Mouse (Mus musculus): Measurements from ENCODE around the gene Rab3a. TPM values are rescaled to one million over a fixed set of nuclear protein-coding genes. Genes with fewer than 3 reads are reported as not detected.

Rab3a gene
- polyA plus RNA-seq, 1 experiment from 2014 or later: 14.8 TPM

DNA sequence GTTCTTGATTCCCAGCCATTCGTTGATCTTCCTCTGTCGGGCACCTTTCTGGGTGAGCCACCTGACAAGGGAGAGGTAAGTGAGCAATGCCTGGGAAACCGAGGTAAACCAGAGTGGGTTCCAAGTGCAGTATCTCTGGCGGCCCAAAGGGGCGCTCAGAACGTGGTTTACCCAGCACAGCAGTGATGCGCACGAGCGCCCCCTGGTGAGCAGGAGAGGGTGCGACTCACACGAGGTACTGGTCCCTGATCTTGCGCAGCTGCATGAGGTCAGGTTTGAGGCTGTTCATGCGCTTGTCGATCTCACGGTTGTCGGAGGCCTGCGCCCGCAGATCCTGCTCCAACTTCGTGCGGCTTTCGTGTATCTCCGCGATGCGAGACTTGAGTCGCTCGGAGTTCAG, 14.9 kb downstream of the Rab3a start:
- Histone ChIP-seq H3K9ac (ENCODE audit: low read length) (no peak overlapping the region), H3K4me2 (ENCODE audit: low read depth, low read length) (no peak overlapping the region), H3K27me3 (ENCODE audit: control insufficient read depth, insufficient read depth, low read depth, low read length) (no peaks in the 10 kb centered on the region), H3K9me3 (ENCODE audit: control insufficient read depth, low read length) (no peaks in the 10 kb centered on the region), H3K36me3 (ENCODE audit: control insufficient read depth, insufficient read depth, low read length) (peaks cover 19% of the 10 kb centered on the region), H3K4me1 (replicated peaks; ENCODE audit: control insufficient read depth, insufficient read depth, low read length) (peaks cover 34% of the 10 kb centered on the region), H3K27ac (ENCODE audit: low read length) (no peak overlapping the region), H3K4me3 (ENCODE audit: low read length) (no peak overlapping the region)
- WGBS: 5% methylated on average over 26 of the region's 26 CpGs
- ATAC-seq (ENCODE audit: low read depth): peak; percentile 41

DNA sequence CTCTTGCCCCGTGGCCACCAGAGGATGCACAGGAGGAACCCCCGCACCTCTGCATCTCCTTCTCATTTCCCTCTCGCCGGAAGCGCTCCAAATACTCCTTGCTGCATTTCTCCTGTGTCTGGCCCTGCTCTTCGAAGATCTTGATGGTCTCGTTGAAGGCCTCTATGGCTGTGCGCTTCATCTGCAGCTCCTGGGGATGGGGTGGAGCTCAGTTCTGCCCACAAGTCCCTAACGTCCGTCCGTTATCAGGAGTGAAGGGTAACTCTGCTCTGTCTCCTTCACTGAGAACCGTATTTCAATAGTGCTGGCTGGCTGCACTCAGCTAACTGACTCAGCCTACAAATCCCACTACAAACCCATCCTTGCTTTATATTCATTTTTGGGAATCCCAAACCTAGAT, 15.4 kb downstream of the Rab3a start:
- 67% methylated on average over 12 of the region's 12 CpGs for WGBS
- no peaks in the 10 kb centered on the region for H3K9me3 ChIP-seq (ENCODE audit: control insufficient read depth, low read length)
- H3K4me1 ChIP-seq (replicated peaks; ENCODE audit: control insufficient read depth, insufficient read depth, low read length): peaks cover 39% of the 10 kb centered on the region
- no peak for ATAC-seq (ENCODE audit: low read depth)
- peaks cover 23% of the 10 kb centered on the region for H3K36me3 ChIP-seq (ENCODE audit: control insufficient read depth, insufficient read depth, low read length)
- H3K27me3 ChIP-seq (ENCODE audit: control insufficient read depth, insufficient read depth, low read depth, low read length): no peaks in the 10 kb centered on the region
- no peak overlapping the region for H3K27ac ChIP-seq (ENCODE audit: low read length)
- H3K9ac ChIP-seq (ENCODE audit: low read length): no peak overlapping the region
- no peak overlapping the region for H3K4me3 ChIP-seq (ENCODE audit: low read length)
- no peak overlapping the region for H3K4me2 ChIP-seq (ENCODE audit: low read depth, low read length)

DNA sequence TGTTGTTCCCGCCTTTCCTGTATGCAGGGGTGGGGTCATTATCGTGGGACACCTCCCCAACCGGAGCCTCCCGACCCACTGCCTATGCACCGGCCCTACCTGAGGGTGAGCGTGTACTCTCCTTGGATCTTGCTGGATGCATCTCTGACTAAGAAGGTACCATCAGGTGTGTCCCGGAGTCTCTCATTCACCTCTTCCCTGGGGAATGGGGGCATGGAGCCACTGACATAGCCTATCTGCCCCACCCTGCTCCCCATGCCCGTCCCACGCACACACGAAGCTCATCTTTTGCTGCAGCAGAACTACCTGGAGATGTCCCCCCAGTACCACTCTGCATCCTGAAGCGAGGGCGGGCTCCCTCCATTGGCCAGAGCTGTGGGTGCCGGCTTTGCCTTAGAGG, 16.3 kb downstream of the Rab3a start:
- Histone ChIP-seq H3K36me3 (ENCODE audit: control insufficient read depth, insufficient read depth, low read length) (peaks cover 23% of the 10 kb centered on the region), H3K9ac (ENCODE audit: low read length) (no peak overlapping the region), H3K4me1 (replicated peaks; ENCODE audit: control insufficient read depth, insufficient read depth, low read length) (peaks cover 46% of the 10 kb centered on the region), H3K27ac (ENCODE audit: low read length) (no peak overlapping the region), H3K4me2 (ENCODE audit: low read depth, low read length) (no peak overlapping the region), H3K27me3 (ENCODE audit: control insufficient read depth, insufficient read depth, low read depth, low read length) (no peaks in the 10 kb centered on the region), H3K9me3 (ENCODE audit: control insufficient read depth, low read length) (no peaks in the 10 kb centered on the region), H3K4me3 (ENCODE audit: low read length) (no peak overlapping the region)
- no peak for ATAC-seq (ENCODE audit: low read depth)
- 93% methylated on average over 13 of the region's 13 CpGs for WGBS

DNA sequence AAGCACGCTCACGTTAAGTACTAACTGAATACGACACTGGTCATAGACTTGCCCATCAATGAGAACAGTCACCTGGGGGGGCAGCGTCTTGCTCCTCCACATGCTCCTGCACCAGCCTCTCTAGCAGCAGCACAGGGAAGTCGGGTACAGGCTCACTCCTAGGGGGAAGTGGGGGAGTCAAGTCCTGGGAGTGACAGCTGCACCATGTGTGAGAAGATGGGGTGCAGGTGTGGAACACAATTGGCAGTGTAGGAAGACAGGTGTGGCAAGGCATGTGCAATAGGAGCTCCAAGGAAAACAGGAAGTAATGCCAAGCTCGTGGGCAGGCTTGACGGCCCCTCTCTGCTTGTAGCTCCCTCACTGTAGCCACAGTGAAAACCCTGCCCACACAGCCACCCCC, 16.7 kb downstream of the Rab3a start:
- Histone ChIP-seq H3K4me2 (ENCODE audit: low read depth, low read length) (no peak overlapping the region), H3K4me3 (ENCODE audit: low read length) (no peak overlapping the region), H3K27ac (ENCODE audit: low read length) (no peak overlapping the region), H3K9me3 (ENCODE audit: control insufficient read depth, low read length) (no peaks in the 10 kb centered on the region), H3K27me3 (ENCODE audit: control insufficient read depth, insufficient read depth, low read depth, low read length) (no peaks in the 10 kb centered on the region), H3K9ac (ENCODE audit: low read length) (no peak overlapping the region), H3K4me1 (replicated peaks; ENCODE audit: control insufficient read depth, insufficient read depth, low read length) (peaks cover 44% of the 10 kb centered on the region), H3K36me3 (ENCODE audit: control insufficient read depth, insufficient read depth, low read length) (peaks cover 23% of the 10 kb centered on the region)
- ATAC-seq (ENCODE audit: low read depth): no peak
- 79% methylated on average over 7 of the region's 7 CpGs for WGBS

DNA sequence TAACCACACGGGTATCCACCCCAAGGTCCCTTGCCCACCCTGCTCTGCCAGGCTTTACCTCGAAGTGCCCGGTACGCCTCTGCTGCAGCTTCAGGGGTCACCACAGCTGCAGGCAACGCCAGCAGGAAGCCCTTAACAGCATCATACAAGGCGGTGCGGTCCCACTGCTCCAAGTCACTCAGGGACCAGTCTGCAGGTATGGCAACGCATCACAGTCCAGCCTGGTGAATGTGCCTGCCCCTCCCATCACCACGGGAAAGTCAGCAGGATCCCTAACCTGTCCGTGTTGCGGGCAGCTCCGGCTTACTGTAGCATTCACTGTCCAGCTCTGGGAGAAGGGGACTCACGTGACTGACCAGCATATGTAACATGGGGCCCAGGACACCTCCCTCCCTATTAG, 17.6 kb downstream of the Rab3a start:
- H3K4me3 ChIP-seq (ENCODE audit: low read length): no peak overlapping the region
- H3K27ac ChIP-seq (ENCODE audit: low read length): no peak overlapping the region
- no peaks in the 10 kb centered on the region for H3K27me3 ChIP-seq (ENCODE audit: control insufficient read depth, insufficient read depth, low read depth, low read length)
- no peak overlapping the region; the same call in 1 of the 2 replicates for H3K9ac ChIP-seq (ENCODE audit: low read length)
- no peaks in the 10 kb centered on the region for H3K9me3 ChIP-seq (ENCODE audit: control insufficient read depth, low read length)
- peaks cover 37% of the 10 kb centered on the region for H3K4me1 ChIP-seq (replicated peaks; ENCODE audit: control insufficient read depth, insufficient read depth, low read length)
- 91% methylated on average over 13 of the region's 13 CpGs for WGBS
- peaks cover 23% of the 10 kb centered on the region for H3K36me3 ChIP-seq (ENCODE audit: control insufficient read depth, insufficient read depth, low read length)
- H3K4me2 ChIP-seq (ENCODE audit: low read depth, low read length): no peak overlapping the region
- ATAC-seq (ENCODE audit: low read depth): no peak

DNA sequence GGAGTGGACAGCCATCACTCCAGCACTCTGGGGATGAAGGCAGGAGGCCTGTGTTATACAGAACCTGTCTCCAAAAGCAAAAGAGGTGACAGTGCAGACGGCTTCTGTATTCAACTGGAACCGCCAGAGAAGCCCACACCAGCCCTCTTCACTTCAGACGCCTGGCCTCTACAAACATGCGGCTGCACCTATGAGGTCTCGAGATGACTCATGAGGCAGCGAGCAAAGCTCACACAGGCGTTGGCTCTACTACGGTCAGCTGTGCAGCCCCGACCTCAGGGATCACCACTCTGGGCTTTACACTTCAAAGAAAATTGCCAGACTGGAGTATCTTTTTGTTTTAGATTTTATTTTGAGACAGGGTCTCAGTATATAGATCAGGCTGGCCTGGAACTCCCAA, 18.4 kb downstream of the Rab3a start:
- peak overlapping the region; percentile 74 for H3K27ac ChIP-seq (ENCODE audit: low read length)
- peak overlapping the region; percentile 9; the same call in 1 of the 2 replicates for H3K9ac ChIP-seq (ENCODE audit: low read length)
- H3K9me3 ChIP-seq (ENCODE audit: control insufficient read depth, low read length): no peaks in the 10 kb centered on the region
- WGBS: 76% methylated on average over 9 of the region's 9 CpGs
- peaks cover 23% of the 10 kb centered on the region for H3K36me3 ChIP-seq (ENCODE audit: control insufficient read depth, insufficient read depth, low read length)
- H3K4me2 ChIP-seq (ENCODE audit: low read depth, low read length): no peak overlapping the region
- ATAC-seq (ENCODE audit: low read depth): no peak
- H3K4me3 ChIP-seq (ENCODE audit: low read length): no peak overlapping the region
- H3K27me3 ChIP-seq (ENCODE audit: control insufficient read depth, insufficient read depth, low read depth, low read length): no peaks in the 10 kb centered on the region
- peaks cover 41% of the 10 kb centered on the region for H3K4me1 ChIP-seq (replicated peaks; ENCODE audit: control insufficient read depth, insufficient read depth, low read length)

DNA sequence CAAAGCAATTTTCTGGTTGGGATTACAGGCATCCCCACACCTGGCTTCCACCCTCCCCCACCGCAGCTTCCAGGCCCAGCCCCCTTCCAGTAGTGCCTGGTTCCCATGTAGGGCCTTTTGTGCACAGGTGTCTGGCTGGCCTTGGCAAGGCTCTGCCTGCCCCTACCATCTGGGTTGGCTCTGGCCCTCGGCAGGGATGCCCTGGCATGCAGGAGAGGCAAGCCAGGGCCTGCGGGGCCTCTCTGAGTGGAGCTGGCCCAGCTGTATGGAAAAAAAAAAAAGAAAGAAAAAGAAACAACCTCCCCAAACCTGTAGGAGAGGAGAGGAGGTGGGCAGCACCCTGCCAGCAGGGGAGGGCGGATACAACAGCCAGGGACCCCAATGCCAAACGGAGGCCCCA, 18.9 kb downstream of the Rab3a start:
- Histone ChIP-seq H3K9ac (ENCODE audit: low read length) (0 out of 2 replicates have a peak overlapping the region, but pooled peaks have one; percentile 1), H3K27me3 (ENCODE audit: control insufficient read depth, insufficient read depth, low read depth, low read length) (no peaks in the 10 kb centered on the region), H3K36me3 (ENCODE audit: control insufficient read depth, insufficient read depth, low read length) (peaks cover 22% of the 10 kb centered on the region), H3K4me1 (replicated peaks; ENCODE audit: control insufficient read depth, insufficient read depth, low read length) (peaks cover 45% of the 10 kb centered on the region), H3K27ac (ENCODE audit: low read length) (peak overlapping the region; percentile 74), H3K4me3 (ENCODE audit: low read length) (no peak overlapping the region), H3K9me3 (ENCODE audit: control insufficient read depth, low read length) (no peaks in the 10 kb centered on the region), H3K4me2 (ENCODE audit: low read depth, low read length) (peak overlapping the region; percentile 5; the same call in 1 of the 2 replicates)
- ATAC-seq (ENCODE audit: low read depth): no peak
- 62% methylated on average over 5 of the region's 5 CpGs for WGBS

DNA sequence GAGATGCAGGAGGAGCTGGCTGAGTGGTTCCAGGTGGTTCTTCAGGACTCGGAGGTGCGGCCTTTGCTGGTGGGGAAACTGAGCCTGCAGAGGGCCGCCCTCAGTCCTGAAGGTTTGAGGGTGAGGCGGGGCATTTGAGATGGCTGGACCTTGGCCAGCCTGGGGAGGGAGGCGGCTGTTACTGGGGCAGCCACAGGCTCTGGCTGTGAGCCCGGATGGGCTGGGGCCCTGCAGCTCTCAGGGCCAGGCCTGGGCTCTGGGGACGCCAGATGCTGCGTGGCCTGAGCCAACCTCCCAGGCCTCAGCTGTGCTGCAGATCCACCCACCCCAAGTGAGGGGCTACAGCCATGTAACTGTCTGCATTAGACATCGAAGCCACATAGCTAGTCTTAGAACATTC, 19.4 kb downstream of the Rab3a start:
- Histone ChIP-seq H3K27me3 (ENCODE audit: control insufficient read depth, insufficient read depth, low read depth, low read length) (no peaks in the 10 kb centered on the region), H3K27ac (ENCODE audit: low read length) (peak overlapping the region; percentile 74), H3K36me3 (ENCODE audit: control insufficient read depth, insufficient read depth, low read length) (peaks cover 21% of the 10 kb centered on the region), H3K9ac (ENCODE audit: low read length) (peak overlapping the region; percentile 47), H3K4me3 (ENCODE audit: low read length) (no peak overlapping the region), H3K9me3 (ENCODE audit: control insufficient read depth, low read length) (no peaks in the 10 kb centered on the region), H3K4me2 (ENCODE audit: low read depth, low read length) (0 out of 2 replicates have a peak overlapping the region, but pooled peaks have one; percentile 5), H3K4me1 (replicated peaks; ENCODE audit: control insufficient read depth, insufficient read depth, low read length) (peaks cover 45% of the 10 kb centered on the region)
- 21% methylated on average over 9 of the region's 9 CpGs for WGBS
- peak; percentile 53 for ATAC-seq (ENCODE audit: low read depth)

DNA sequence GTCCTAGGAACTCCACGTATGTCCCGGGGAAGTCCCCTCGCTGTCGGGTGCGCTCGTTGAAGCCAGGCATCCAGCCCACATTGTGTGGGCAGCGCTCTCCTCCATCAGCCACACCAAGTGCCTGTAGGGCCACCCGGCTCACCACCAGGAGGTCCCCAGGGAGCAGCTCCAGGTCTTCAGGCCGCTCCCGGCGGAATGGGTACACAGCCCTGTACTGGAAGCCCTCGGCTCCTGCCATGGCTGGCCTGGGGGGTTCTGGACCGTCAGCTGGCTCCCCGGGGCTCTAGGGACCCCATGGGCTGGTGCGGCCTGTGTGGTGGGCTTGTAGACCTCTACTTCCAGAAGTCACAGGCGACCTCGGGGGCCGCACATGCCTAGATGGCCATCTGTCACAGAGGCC, 20.3 kb downstream of the Rab3a start:
- H3K4me1 ChIP-seq (replicated peaks; ENCODE audit: control insufficient read depth, insufficient read depth, low read length): peaks cover 45% of the 10 kb centered on the region

DNA sequence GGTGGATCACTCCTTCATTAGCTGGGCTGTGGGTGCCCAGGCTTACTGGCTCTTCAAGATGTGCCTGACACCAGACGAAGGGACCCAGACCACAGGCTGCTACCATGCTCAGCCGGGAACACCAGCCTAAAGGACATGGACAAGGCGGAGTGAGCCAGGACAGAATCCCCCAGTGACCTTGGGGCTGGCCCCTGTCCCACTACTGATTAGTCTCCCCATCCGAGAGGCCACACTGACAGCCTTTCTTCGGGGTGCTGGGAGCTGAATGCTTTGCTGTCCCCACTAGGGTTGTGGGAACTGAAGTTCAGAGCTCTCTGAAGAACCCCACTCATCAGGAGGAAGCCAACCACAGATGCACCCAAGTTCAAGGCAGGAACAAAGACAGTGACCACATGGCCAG, 20.7 kb downstream of the Rab3a start:
- H3K27ac ChIP-seq (ENCODE audit: low read length): no peak overlapping the region
- ATAC-seq (ENCODE audit: low read depth): no peak
- 89% methylated on average over 5 of the region's 5 CpGs for WGBS
- H3K9me3 ChIP-seq (ENCODE audit: control insufficient read depth, low read length): no peaks in the 10 kb centered on the region
- peak overlapping the region; percentile 99 for H3K9ac ChIP-seq (ENCODE audit: low read length)
- peaks cover 31% of the 10 kb centered on the region for H3K36me3 ChIP-seq (ENCODE audit: control insufficient read depth, insufficient read depth, low read length)
- H3K4me1 ChIP-seq (replicated peaks; ENCODE audit: control insufficient read depth, insufficient read depth, low read length): peaks cover 45% of the 10 kb centered on the region
- H3K27me3 ChIP-seq (ENCODE audit: control insufficient read depth, insufficient read depth, low read depth, low read length): no peaks in the 10 kb centered on the region
- peak overlapping the region; percentile 97 for H3K4me2 ChIP-seq (ENCODE audit: low read depth, low read length)
- peak overlapping the region; percentile 91 for H3K4me3 ChIP-seq (ENCODE audit: low read length)

More for the DNA sequence above, 20.3 kb downstream of the Rab3a start:
- no peak overlapping the region for H3K4me2 ChIP-seq (ENCODE audit: low read depth, low read length)
- 93% methylated on average over 18 of the region's 18 CpGs for WGBS
- no peaks in the 10 kb centered on the region for H3K9me3 ChIP-seq (ENCODE audit: control insufficient read depth, low read length)
- H3K9ac ChIP-seq (ENCODE audit: low read length): peak overlapping the region; percentile 99
- H3K36me3 ChIP-seq (ENCODE audit: control insufficient read depth, insufficient read depth, low read length): peaks cover 29% of the 10 kb centered on the region
- H3K27me3 ChIP-seq (ENCODE audit: control insufficient read depth, insufficient read depth, low read depth, low read length): no peaks in the 10 kb centered on the region
- no peak for ATAC-seq (ENCODE audit: low read depth)
- peak overlapping the region; percentile 74 for H3K27ac ChIP-seq (ENCODE audit: low read length)
- H3K4me3 ChIP-seq (ENCODE audit: low read length): no peak overlapping the region
